Mouse (Mus musculus) forebrain, postnatal 0 days (tissue): Measurements from ENCODE around the gene 2010111I01Rik. TPM values are rescaled to one million over a fixed set of nuclear protein-coding genes. Genes with fewer than 3 reads are reported as not detected.

Experiments used
- ATAC-seq: fragments of 200-750 bp; cut with Nextera tagmentation; 2 replicates; pipeline ENCODE4 v1.8.0; 2017; ENCODE audit warnings: mild to moderate bottlenecking, moderate library complexity
- DNase-seq: peaks from one replicate; pipeline ENCODE4 v3.0.0-alpha.2; 2015
- H3K27ac ChIP-seq: fragments of 300-500 bp; sonication (generic); 2 replicates; pipeline ENCODE4 v1.5.1; 2014; ENCODE audit warnings: low read depth, mild to moderate bottlenecking, antibody characterized with exemption, low read length, moderate library complexity, mixed read lengths
- H3K27me3 ChIP-seq: fragments of 300-500 bp; sonication (generic); 2 replicates; pipeline ENCODE4 v1.6.1; 2014; ENCODE audit warnings: mild to moderate bottlenecking, low read length, mixed read lengths; ENCODE audit not compliant: insufficient read depth
- H3K36me3 ChIP-seq: fragments of 300-500 bp; sonication (generic); 2 replicates; pipeline ENCODE4 v1.6.1; 2014; ENCODE audit warnings: mild to moderate bottlenecking, moderate library complexity; ENCODE audit not compliant: insufficient read depth
- H3K4me1 ChIP-seq: fragments of 300-500 bp; sonication (generic); 2 replicates; pipeline ENCODE4 v1.6.1; 2014; ENCODE audit warnings: antibody characterized with exemption; ENCODE audit not compliant: insufficient read depth
- H3K4me2 ChIP-seq: fragments of 300-500 bp; sonication (generic); 2 replicates; pipeline ENCODE4 v1.6.1; 2014; ENCODE audit warnings: low read depth, mild to moderate bottlenecking, moderate library complexity
- H3K4me3 ChIP-seq: fragments of 300-500 bp; sonication (generic); 2 replicates; pipeline ENCODE4 v1.5.1; 2014; ENCODE audit warnings: low read depth, low read length, mixed read lengths
- H3K9ac ChIP-seq: fragments of 300-500 bp; sonication (generic); 2 replicates; pipeline ENCODE4 v1.6.1; 2014; ENCODE audit warnings: mild to moderate bottlenecking
- H3K9me3 ChIP-seq: fragments of 300-500 bp; sonication (generic); 2 replicates; pipeline ENCODE4 v1.6.1; 2016; ENCODE audit warnings: low read length
- CTCF ChIP-seq: sonication (generic); IDR thresholded peaks from 2 replicates; pipeline ENCODE4 v1.5.1; 2016; ENCODE audit warnings: antibody characterized with exemption, control low read depth, low read depth
- WGBS: fragments of 180-500 bp; shearing (Covaris S2); extraction: QIAGEN DNeasy Blood & Tissue Kit; methylation state at CpG from one replicate; pipeline ENCODE4 v1.1.7; 2014; 5-methylcytosine and 5-hydroxymethylcytosine counted together
- polyA plus RNA-seq: library from polyadenylated mRNA; unstranded; fragments of >200 nt; fragmentation: Nextera tagmentation; extraction: Ambion mirVana; gene quantifications from 2 replicates; pipeline ENCODE4 v1.2.1, GENCODE M21; 2015
- total RNA-seq: library from RNA; depleted of rRNA; stranded (reverse); fragments of >200 nt; gene quantifications from 2 replicates; pipeline ENCODE4 v1.2.3, GENCODE M21; 2014

2010111I01Rik gene
- total and polyA plus RNA-seq, 2 experiments from 2014 or later: 20.3 to 47.8 TPM

DNA sequence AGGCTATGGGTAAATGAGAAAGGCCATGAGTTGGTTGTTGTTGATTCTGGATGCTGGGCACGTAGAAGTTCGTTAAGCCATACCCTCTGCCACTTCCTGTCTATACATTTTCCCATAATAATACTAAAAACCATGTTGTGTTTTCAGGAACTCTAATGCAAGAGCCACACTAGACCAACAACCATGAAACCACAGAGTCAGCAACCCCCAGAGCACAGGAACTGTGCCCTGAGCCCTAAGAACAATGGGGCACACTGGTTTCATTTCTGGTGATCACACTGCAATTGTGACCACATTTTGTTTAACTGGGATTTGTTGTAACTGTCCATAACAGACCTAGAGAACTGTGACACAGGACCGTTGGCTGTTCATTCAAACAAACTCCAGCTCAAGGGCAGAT is 12.1 kb upstream of the 2010111I01Rik start:
- Histone ChIP-seq H3K9ac (no peak overlapping the region), H3K27ac (no peak overlapping the region), H3K4me2 (no peak overlapping the region), H3K4me1 (no peaks in the 10 kb centered on the region), H3K4me3 (no peak overlapping the region), H3K9me3 (no peaks in the 10 kb centered on the region), H3K27me3 (no peaks in the 10 kb centered on the region), H3K36me3 (no peaks in the 10 kb centered on the region)
- 88% methylated on average over 3 of the region's 3 CpGs for WGBS
- TF ChIP-seq CTCF: no peak
- ATAC-seq: no peak
- DNase-seq: no peak

DNA sequence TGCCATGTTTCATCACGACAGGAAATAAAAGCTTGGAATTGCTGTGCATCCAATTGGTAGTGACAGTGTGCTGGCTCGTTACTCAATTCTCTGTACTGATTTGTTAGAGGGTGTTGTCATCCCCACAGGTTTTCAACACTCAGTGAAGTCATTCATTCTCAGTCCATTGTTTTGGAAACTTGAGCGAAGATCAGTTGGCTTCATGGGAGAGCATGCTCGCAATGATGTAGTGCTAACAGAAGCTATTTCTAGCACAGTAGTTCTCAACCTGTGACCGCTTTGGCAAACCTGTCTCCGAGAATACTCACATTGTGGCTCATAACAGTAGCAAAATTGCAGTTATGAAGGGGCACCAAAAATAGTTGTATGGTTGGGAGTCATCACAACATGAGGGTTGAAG is 8.7 kb upstream of the 2010111I01Rik start:
- Histone ChIP-seq H3K4me2 (no peak overlapping the region), H3K4me3 (no peak overlapping the region), H3K9ac (no peak overlapping the region), H3K9me3 (no peaks in the 10 kb centered on the region), H3K4me1 (no peaks in the 10 kb centered on the region), H3K27me3 (no peaks in the 10 kb centered on the region), H3K27ac (no peak overlapping the region), H3K36me3 (no peaks in the 10 kb centered on the region)
- TF ChIP-seq CTCF: no peak
- DNase-seq (no peak), ATAC-seq (no peak)
- WGBS: 82% methylated on average over 6 of the region's 6 CpGs

- Histone ChIP-seq H3K9me3 (no peaks in the 10 kb centered on the region), H3K27me3 (no peaks in the 10 kb centered on the region), H3K36me3 (no peaks in the 10 kb centered on the region), H3K9ac (no peak overlapping the region), H3K4me3 (no peak overlapping the region), H3K4me2 (no peak overlapping the region), H3K27ac (no peak overlapping the region), H3K4me1 (no peaks in the 10 kb centered on the region)
- WGBS: 88% methylated on average over 10 of the region's 10 CpGs
- ATAC-seq (no peak), DNase-seq (no peak)
- no peak for TF ChIP-seq CTCF
Observed at GRCm38 (mm10) chr13:62956776-62957175, 7.9 kb upstream of the 2010111I01Rik start.

DNA sequence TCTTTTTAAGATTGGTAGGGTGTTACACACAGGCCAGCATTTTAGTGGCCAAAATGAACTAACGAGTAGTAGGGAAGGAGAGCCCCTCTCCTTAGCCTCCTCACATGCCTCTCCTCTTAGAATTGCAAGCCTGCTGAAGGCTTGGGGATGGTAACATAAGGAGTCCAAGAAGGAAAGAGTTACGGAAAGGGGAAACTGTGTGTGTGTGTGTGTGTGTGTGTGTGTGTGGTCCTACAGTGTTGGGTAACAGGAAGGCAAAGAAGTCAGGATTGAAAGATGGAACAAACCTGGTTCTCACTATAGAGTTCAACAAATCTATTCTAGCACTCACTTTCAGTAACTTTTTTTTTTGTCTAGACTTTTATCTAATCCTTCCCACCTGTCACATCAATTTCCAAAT is 1.3 kb upstream of the 2010111I01Rik start:
- H3K4me2 ChIP-seq: no peak overlapping the region
- WGBS: 83% methylated on average over 2 of the region's 2 CpGs

DNA sequence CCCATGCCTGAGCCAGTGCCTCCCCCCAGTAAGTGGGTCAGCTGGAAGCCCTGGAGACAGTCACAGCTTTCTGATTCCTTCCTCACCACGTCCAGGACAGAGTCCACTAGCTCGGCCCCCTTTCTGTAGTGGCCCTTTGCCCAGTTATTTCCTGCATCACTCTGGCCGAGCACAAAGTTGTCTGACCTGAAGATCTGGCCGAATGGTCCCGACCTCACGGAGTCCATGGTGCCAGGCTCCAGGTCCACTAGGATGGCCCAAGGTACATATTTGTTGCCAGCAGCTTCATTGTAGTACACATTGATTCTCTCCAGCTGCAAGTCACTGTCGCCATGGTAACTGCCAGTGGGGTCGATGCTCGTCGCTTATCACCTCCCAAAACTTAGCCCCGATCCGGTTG is 3.5 kb downstream of the 2010111I01Rik start:
- no peak overlapping the region for H3K27ac ChIP-seq
- DNase-seq: no peak
- no peak for TF ChIP-seq CTCF
- H3K9ac ChIP-seq: no peak overlapping the region
- no peaks in the 10 kb centered on the region for H3K27me3 ChIP-seq
- H3K4me3 ChIP-seq: no peak overlapping the region
- no peaks in the 10 kb centered on the region for H3K9me3 ChIP-seq
- WGBS: 83% methylated on average over 12 of the region's 12 CpGs
- no peak for ATAC-seq
- peaks cover 6% of the 10 kb centered on the region; the same call in 1 of the 2 replicates for H3K4me1 ChIP-seq
- no peaks in the 10 kb centered on the region for H3K36me3 ChIP-seq
- H3K4me2 ChIP-seq: no peak overlapping the region

More for the DNA sequence above, 1.3 kb upstream of the 2010111I01Rik start:
- ATAC-seq (no peak), DNase-seq (no peak)
- no peak for TF ChIP-seq CTCF
- no peaks in the 10 kb centered on the region for H3K9me3 ChIP-seq
- H3K4me3 ChIP-seq: no peak overlapping the region
- H3K27ac ChIP-seq: no peak overlapping the region
- no peaks in the 10 kb centered on the region for H3K36me3 ChIP-seq
- peaks cover 6% of the 10 kb centered on the region; the same call in 1 of the 2 replicates for H3K4me1 ChIP-seq
- no peak overlapping the region for H3K9ac ChIP-seq
- no peaks in the 10 kb centered on the region for H3K27me3 ChIP-seq

DNA sequence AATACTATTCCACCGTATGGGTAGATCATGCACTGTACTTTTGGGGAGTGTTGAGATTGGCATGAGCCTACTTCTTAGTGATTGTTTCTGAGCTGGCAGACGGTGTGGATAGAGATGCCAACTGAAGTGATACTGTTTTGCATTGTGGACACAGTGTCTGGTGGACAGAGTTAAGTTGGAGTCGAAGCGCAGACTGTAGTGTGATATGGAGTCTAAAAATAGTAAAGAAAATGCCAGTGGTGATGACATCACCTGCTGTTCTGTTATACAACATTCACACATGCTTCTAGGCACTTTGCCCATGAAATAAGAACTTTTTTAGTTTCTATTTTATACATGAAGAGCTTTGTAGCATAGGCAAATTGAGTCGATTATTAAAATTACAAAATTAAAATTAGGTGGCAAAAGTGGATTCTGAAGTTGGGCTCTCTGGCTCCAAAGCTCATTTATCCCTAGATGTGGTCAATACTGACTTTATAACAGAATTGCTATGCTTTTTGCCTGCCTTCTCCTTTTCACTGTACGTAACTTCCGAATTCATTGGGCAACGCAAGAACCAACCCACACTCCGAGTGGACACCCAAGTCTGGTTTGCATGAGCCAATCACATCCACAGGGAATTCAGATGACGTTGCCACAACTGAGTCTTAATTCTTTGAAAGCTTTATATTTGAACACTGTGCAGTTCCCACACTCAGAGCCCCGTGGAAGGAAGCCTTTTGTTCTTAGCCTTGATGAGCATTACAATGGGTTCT is 6.0 kb downstream of the 2010111I01Rik start:
- no peak for DNase-seq
- peak; percentile 38 for ATAC-seq
- no peak overlapping the region for H3K4me2 ChIP-seq
- H3K4me1 ChIP-seq: 0 out of 2 replicates have a peak, but pooled peaks cover 2% of the 10 kb centered on the region
- no peak for TF ChIP-seq CTCF
- no peak overlapping the region for H3K4me3 ChIP-seq
- H3K27ac ChIP-seq: no peak overlapping the region
- no peaks in the 10 kb centered on the region for H3K27me3 ChIP-seq
- 74% methylated on average over 11 of the region's 11 CpGs for WGBS
- H3K9ac ChIP-seq: no peak overlapping the region
- H3K9me3 ChIP-seq: no peaks in the 10 kb centered on the region
- no peaks in the 10 kb centered on the region for H3K36me3 ChIP-seq

GRCm38 (mm10) chr13:62972403-62972802 is 7.7 kb downstream of the 2010111I01Rik start:
- ATAC-seq: no peak
- no peak for TF ChIP-seq CTCF
- H3K9ac ChIP-seq: no peak overlapping the region
- no peak overlapping the region for H3K27ac ChIP-seq
- 90% methylated on average over 3 of the region's 3 CpGs for WGBS
- H3K36me3 ChIP-seq: no peaks in the 10 kb centered on the region
- H3K27me3 ChIP-seq: no peaks in the 10 kb centered on the region
- no peaks in the 10 kb centered on the region for H3K4me1 ChIP-seq
- DNase-seq: no peak
- H3K4me2 ChIP-seq: no peak overlapping the region
- no peak overlapping the region for H3K4me3 ChIP-seq
- no peaks in the 10 kb centered on the region for H3K9me3 ChIP-seq
